Mouse (Mus musculus) adrenal gland, adult 2 months (tissue): ENCODE measurements around the gene Tut7. TPM values are rescaled to one million over a fixed set of nuclear protein-coding genes. Genes with fewer than 3 reads are reported as not detected.

Source experiments
- polyA plus RNA-seq: library from polyadenylated mRNA; depleted of rRNA; stranded (reverse); fragments of >200 nt; gene quantifications from 2 replicates; pipeline ENCODE4 v1.2.3, GENCODE M21; 2012; rRNA removed
- total RNA-seq, 2 experiments: library from RNA; stranded (reverse); gene quantifications; 2 replicates each; pipeline ENCODE4 v1.2.3; 2021

Tut7 gene
- total and polyA plus RNA-seq, 3 experiments: 16.4 to 79.3 (median 60.9) TPM

Other genes starting within 250 kb of the Tut7 start
- 10 to 100 TPM; 38.9 to 45.7 TPM for gene Agtpbp1, start 237.9 kb downstream of the Tut7 start, total RNA-seq
- gene Agtpbp1, start 237.9 kb downstream of the Tut7 start, polyA plus RNA-seq: 2.9 and 4.3 TPM in 2 replicates
- 10 to 100 TPM; 52.4 to 63.3 TPM for gene Naa35, start 237.9 kb downstream of the Tut7 start, total RNA-seq
- gene Naa35, start 237.9 kb downstream of the Tut7 start, polyA plus RNA-seq: 12.4 and 17.6 TPM in 2 replicates
- 10 to 100 TPM in 1 of 2 experiments, 1 to 10 TPM in 1; 6.7 to 10.4 TPM for gene Golm1, start 147.3 kb downstream of the Tut7 start, total RNA-seq
- 1.2 and 1.4 TPM in 2 replicates for gene Golm1, start 147.3 kb downstream of the Tut7 start, polyA plus RNA-seq
- not detected for gene 4921517D22Rik, start 129.0 kb downstream of the Tut7 start, total RNA-seq
- gene 4921517D22Rik, start 129.0 kb downstream of the Tut7 start, polyA plus RNA-seq: not detected in 2 replicates
- gene Spata31d1a, start 112.8 kb downstream of the Tut7 start, total RNA-seq: not detected
- gene Spata31d1a, start 112.8 kb downstream of the Tut7 start, polyA plus RNA-seq: not detected in 2 replicates
- not detected for gene Spata31d1b, start 110.9 kb downstream of the Tut7 start, total RNA-seq
- not detected in 2 replicates for gene Spata31d1b, start 110.9 kb downstream of the Tut7 start, polyA plus RNA-seq
- not detected for gene Spata31d1d, start 91.4 kb downstream of the Tut7 start, total RNA-seq
- gene Spata31d1d, start 91.4 kb downstream of the Tut7 start, polyA plus RNA-seq: not detected in 2 replicates
- not detected for gene 1700014D04Rik, start 76.4 kb downstream of the Tut7 start, total RNA-seq
- 0.03 TPM in 1 of 2 replicates, not detected in the other for gene 1700014D04Rik, start 76.4 kb downstream of the Tut7 start, polyA plus RNA-seq
- gene Isca1, start 53.3 kb downstream of the Tut7 start, total RNA-seq: 100 to 1,000 TPM; 104 to 107 TPM
- gene Isca1, start 53.3 kb downstream of the Tut7 start, polyA plus RNA-seq: 59.3 and 60.1 TPM in 2 replicates
- gene Gm49354, start 40.9 kb downstream of the Tut7 start, total RNA-seq: not detected
- not detected in 2 replicates for gene Gm49354, start 40.9 kb downstream of the Tut7 start, polyA plus RNA-seq